Mouse (Mus musculus) forebrain, embryonic 11.5 days (tissue): Measurements from ENCODE around the gene Trrap. TPM values are rescaled to one million over a fixed set of nuclear protein-coding genes. Genes with fewer than 3 reads are reported as not detected.

Source experiments
- ATAC-seq: fragments of 200-750 bp; cut with Nextera tagmentation; replicated peaks from 2 replicates; pipeline ENCODE4 v1.8.0; 2017; ENCODE audit warnings: moderate TSS enrichment; ENCODE audit not compliant: low FRiP score
- DNase-seq: peaks from one replicate; pipeline ENCODE4 v3.0.0-alpha.2; 2017; ENCODE audit warnings: low spot score
- H3K27ac ChIP-seq: fragments of 300-500 bp; sonication (generic); 2 replicates; pipeline ENCODE4 v1.5.1; 2014; ENCODE audit warnings: low read depth, low read length
- H3K27me3 ChIP-seq: fragments of 300-500 bp; sonication (generic); 2 replicates; pipeline ENCODE4 v1.6.1; 2014; ENCODE audit warnings: mild to moderate bottlenecking, low read length, mixed read lengths; ENCODE audit not compliant: control insufficient read depth, insufficient read depth
- H3K36me3 ChIP-seq: fragments of 300-500 bp; sonication (generic); 2 replicates; pipeline ENCODE4 v1.6.1; 2014; ENCODE audit warnings: mild to moderate bottlenecking, low read length, moderate library complexity, mixed read lengths; ENCODE audit not compliant: control insufficient read depth, insufficient read depth
- H3K4me1 ChIP-seq: fragments of 300-500 bp; sonication (generic); replicated peaks from 2 replicates; pipeline ENCODE4 v1.6.1; 2014; ENCODE audit warnings: low read length, mixed read lengths; ENCODE audit not compliant: control insufficient read depth, insufficient read depth
- H3K4me2 ChIP-seq: fragments of 300-500 bp; sonication (generic); 2 replicates; pipeline ENCODE4 v1.6.1; 2014; ENCODE audit warnings: low read depth, mild to moderate bottlenecking, low read length, moderate library complexity, mixed read lengths; ENCODE audit not compliant: severe bottlenecking
- H3K4me3 ChIP-seq: fragments of 300-500 bp; sonication (generic); 2 replicates; pipeline ENCODE4 v1.5.1; 2014; ENCODE audit warnings: low read depth, low read length
- H3K9ac ChIP-seq: fragments of 300-500 bp; sonication (generic); 2 replicates; pipeline ENCODE4 v1.6.1; 2014; ENCODE audit warnings: low read length
- H3K9me3 ChIP-seq: fragments of 300-500 bp; sonication (generic); 2 replicates; pipeline ENCODE4 v1.6.1; 2016; ENCODE audit warnings: low read length, mixed read lengths; ENCODE audit not compliant: control insufficient read depth
- WGBS: fragments of 180-500 bp; shearing (Covaris S2); extraction: QIAGEN DNeasy Blood & Tissue Kit; methylation state at CpG from one replicate; pipeline ENCODE4 v1.1.7; 2014; 5-methylcytosine and 5-hydroxymethylcytosine counted together
- polyA plus RNA-seq: library from polyadenylated mRNA; unstranded; fragments of >200 nt; fragmentation: Nextera tagmentation; extraction: Ambion mirVana; gene quantifications from 2 replicates; pipeline ENCODE4 v1.2.1, GENCODE M21; 2014

Trrap gene
- polyA plus RNA-seq, 1 experiment from 2014 or later: 137 TPM

- Histone ChIP-seq H3K4me1 (no peaks in the 10 kb centered on the region), H3K27ac (no peak overlapping the region), H3K27me3 (no peaks in the 10 kb centered on the region), H3K9ac (no peak overlapping the region), H3K4me3 (no peak overlapping the region), H3K36me3 (no peaks in the 10 kb centered on the region), H3K9me3 (no peaks in the 10 kb centered on the region), H3K4me2 (no peak overlapping the region)
- ATAC-seq (no peak), DNase-seq (peak; percentile 50)
- 89% methylated on average over 8 of the region's 8 CpGs for WGBS
These were observed 99.4 kb downstream of the Trrap start for GRCm38 (mm10) chr5:144866923-144867322.

- Histone ChIP-seq H3K36me3 (no peaks in the 10 kb centered on the region), H3K4me2 (no peak overlapping the region), H3K9me3 (no peaks in the 10 kb centered on the region), H3K9ac (no peak overlapping the region), H3K4me1 (no peaks in the 10 kb centered on the region), H3K27ac (no peak overlapping the region), H3K27me3 (no peaks in the 10 kb centered on the region), H3K4me3 (no peak overlapping the region)
- ATAC-seq (no peak), DNase-seq (no peak)
- 53% methylated on average over 7 of the region's 7 CpGs for WGBS
These were observed 101.9 kb downstream of the Trrap start for GRCm38 (mm10) chr5:144869466-144869865.

DNA sequence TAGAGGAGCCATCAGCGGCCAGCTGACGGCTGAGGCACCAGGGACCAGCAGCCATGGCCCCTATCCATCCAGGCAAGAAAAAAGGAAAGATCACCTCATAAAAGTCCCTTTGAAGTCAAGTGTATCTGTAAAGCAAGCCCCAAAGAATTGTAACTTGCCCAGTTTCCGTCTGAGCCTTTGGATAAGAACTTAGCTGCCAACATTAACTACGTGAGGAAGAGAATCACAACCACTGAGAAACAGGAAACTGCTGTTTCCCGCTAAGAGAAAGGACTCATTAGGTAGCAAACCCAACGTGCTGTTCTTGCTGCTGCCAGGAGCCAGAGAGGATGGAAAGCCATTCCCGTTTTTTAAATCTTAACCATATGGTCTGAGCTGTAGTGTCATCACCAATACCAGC, 103.2 kb downstream of the Trrap start:
- H3K4me2 ChIP-seq: no peak overlapping the region

GRCm38 (mm10) chr5:144871775-144872174, 104.2 kb downstream of the Trrap start:
- no peaks in the 10 kb centered on the region for H3K27me3 ChIP-seq
- 97% methylated on average over 1 of the region's 1 CpGs for WGBS
- no peaks in the 10 kb centered on the region for H3K9me3 ChIP-seq
- H3K9ac ChIP-seq: no peak overlapping the region
- H3K36me3 ChIP-seq: no peaks in the 10 kb centered on the region
- no peak overlapping the region for H3K27ac ChIP-seq
- DNase-seq: peak; percentile 52
- no peak overlapping the region for H3K4me2 ChIP-seq
- ATAC-seq: no peak
- H3K4me1 ChIP-seq: no peaks in the 10 kb centered on the region
- no peak overlapping the region for H3K4me3 ChIP-seq

More for the DNA sequence above, 103.2 kb downstream of the Trrap start:
- Histone ChIP-seq H3K4me1 (no peaks in the 10 kb centered on the region), H3K9ac (no peak overlapping the region), H3K27me3 (no peaks in the 10 kb centered on the region), H3K4me3 (no peak overlapping the region), H3K9me3 (no peaks in the 10 kb centered on the region), H3K36me3 (no peaks in the 10 kb centered on the region), H3K27ac (no peak overlapping the region)
- 87% methylated on average over 7 of the region's 7 CpGs for WGBS
- ATAC-seq (no peak), DNase-seq (no peak)

GRCm38 (mm10) chr5:144872326-144872725, 104.8 kb downstream of the Trrap start:
- no peaks in the 10 kb centered on the region for H3K36me3 ChIP-seq
- DNase-seq (peak; percentile 43), ATAC-seq (no peak)
- no peak overlapping the region for H3K9ac ChIP-seq
- no peaks in the 10 kb centered on the region for H3K27me3 ChIP-seq
- no peaks in the 10 kb centered on the region for H3K9me3 ChIP-seq
- H3K4me2 ChIP-seq: no peak overlapping the region
- 89% methylated on average over 5 of the region's 5 CpGs for WGBS
- H3K27ac ChIP-seq: no peak overlapping the region
- H3K4me1 ChIP-seq: no peaks in the 10 kb centered on the region
- H3K4me3 ChIP-seq: no peak overlapping the region

DNA sequence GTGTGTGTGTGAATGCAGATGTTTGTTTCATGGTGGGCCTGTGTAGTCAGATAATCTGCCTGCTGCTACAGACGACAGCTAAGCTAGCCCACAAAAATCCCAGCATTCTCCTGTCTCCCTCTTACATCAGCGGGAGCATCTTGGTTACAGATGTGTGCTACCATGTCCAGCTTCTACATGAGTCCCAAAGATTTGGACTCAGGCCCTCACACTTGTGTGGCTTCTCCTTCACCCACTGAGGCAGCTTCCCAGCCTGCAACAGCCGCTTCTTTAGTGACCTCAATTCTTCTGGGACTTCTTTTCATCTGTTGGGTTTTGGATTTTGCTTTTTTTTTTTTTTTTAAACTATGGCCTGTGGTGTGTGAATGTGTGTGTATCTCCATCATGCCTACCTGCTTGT, 105.3 kb downstream of the Trrap start:
- WGBS: 85% methylated on average over 3 of the region's 3 CpGs
- Histone ChIP-seq H3K27me3 (no peaks in the 10 kb centered on the region), H3K9ac (no peak overlapping the region), H3K4me1 (no peaks in the 10 kb centered on the region), H3K36me3 (no peaks in the 10 kb centered on the region), H3K9me3 (no peaks in the 10 kb centered on the region), H3K4me3 (no peak overlapping the region), H3K4me2 (no peak overlapping the region), H3K27ac (no peak overlapping the region)
- ATAC-seq: no peak
- DNase-seq: no peak

- H3K9ac ChIP-seq: no peak overlapping the region
- H3K4me2 ChIP-seq: no peak overlapping the region
- no peaks in the 10 kb centered on the region for H3K9me3 ChIP-seq
- H3K36me3 ChIP-seq: no peaks in the 10 kb centered on the region; the same call in 1 of the 2 replicates
- H3K27ac ChIP-seq: no peak overlapping the region
- 81% methylated on average over 6 of the region's 6 CpGs for WGBS
- ATAC-seq: no peak
- no peaks in the 10 kb centered on the region for H3K27me3 ChIP-seq
- H3K4me3 ChIP-seq: no peak overlapping the region
- peak; percentile 54 for DNase-seq
- no peaks in the 10 kb centered on the region for H3K4me1 ChIP-seq
These were observed 107.7 kb downstream of the Trrap start for GRCm38 (mm10) chr5:144875227-144875626.

DNA sequence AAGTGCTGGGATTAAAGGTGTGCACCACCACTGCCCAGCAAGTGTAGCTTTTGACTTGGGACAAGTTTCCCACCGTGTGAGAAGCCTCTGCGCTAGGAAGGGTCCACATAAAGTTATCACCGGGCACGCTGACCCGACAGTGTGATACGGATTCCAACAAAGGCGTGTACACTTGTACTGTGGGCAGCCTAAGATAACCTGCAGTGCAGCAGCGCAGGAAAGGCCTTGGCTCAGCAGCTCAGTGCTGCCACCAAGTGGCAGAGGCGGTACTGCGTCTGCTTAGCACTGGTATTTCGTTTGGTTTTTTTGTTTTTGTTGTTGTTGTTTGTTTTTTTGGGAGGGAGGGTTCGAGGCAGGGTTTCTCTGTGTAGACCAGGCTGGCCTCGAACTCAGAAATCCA, 108.4 kb downstream of the Trrap start:
- WGBS: 17% methylated on average over 13 of the region's 13 CpGs
- no peaks in the 10 kb centered on the region for H3K4me1 ChIP-seq
- H3K9ac ChIP-seq: no peak overlapping the region
- peak; percentile 82 for DNase-seq
- H3K4me2 ChIP-seq: no peak overlapping the region
- no peak overlapping the region for H3K4me3 ChIP-seq
- 0 out of 2 replicates have a peak, but pooled peaks have one; percentile 65 for ATAC-seq
- H3K27ac ChIP-seq: no peak overlapping the region
- H3K27me3 ChIP-seq: no peaks in the 10 kb centered on the region
- H3K9me3 ChIP-seq: no peaks in the 10 kb centered on the region
- no peaks in the 10 kb centered on the region; the same call in 1 of the 2 replicates for H3K36me3 ChIP-seq

- Histone ChIP-seq H3K9ac (no peak overlapping the region), H3K36me3 (no peaks in the 10 kb centered on the region; the same call in 1 of the 2 replicates), H3K4me3 (no peak overlapping the region), H3K4me2 (no peak overlapping the region), H3K27me3 (no peaks in the 10 kb centered on the region), H3K27ac (no peak overlapping the region), H3K9me3 (no peaks in the 10 kb centered on the region), H3K4me1 (no peaks in the 10 kb centered on the region)
- ATAC-seq (no peak), DNase-seq (no peak)
- WGBS: 94% methylated on average over 15 of the region's 15 CpGs
These were observed 109.5 kb downstream of the Trrap start for GRCm38 (mm10) chr5:144877021-144877420.
